Mouse (Mus musculus) embryo, embryonic 11 days (tissue): Measurements from ENCODE around the gene Ugt1a1.

Source experiments
- DNase-seq: peaks from one replicate; pipeline ENCODE4 v3.0.0-alpha.2; 2015

The Ugt1a1 gene

DNA sequence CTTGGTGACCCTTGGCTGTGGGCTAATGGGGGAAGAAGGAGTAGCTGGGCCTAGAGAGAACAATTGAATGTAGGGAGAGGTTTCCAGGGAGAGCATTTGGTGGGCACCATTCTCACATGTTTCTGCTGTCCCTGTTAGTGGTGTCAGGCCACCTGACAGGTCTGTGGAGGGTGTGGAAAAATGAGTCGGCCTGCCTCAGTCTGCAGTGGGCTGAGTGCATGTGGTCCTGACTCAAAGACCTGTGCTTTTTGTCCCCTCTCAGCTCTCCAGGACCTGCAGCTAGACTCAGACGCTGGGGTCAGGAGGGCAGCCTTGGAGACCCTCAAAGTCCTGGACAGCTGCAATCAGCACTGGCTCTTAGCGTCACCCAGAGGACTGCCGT lies 47.9 kb downstream of the Ugt1a1 start:
- DNase-seq, result peak; percentile 46

DNA sequence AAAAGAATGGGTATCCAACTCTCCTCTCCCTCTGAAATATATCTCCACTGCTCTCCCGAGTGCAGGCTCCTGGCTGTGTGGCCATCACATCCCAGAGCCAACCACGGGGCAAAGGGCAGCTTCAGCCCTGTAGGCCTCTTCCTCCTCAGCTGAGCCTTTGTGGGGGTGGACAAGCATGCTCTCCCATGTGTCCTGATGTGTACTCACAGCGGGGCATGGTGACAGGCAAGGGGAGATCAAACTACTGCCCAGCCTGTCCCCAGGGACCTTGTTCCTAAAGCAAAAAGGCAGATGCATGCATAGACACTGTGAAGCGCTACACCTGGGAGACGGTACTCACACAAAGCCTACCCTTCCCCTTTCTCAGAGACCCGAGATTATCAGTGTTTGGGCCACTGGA lies 48.4 kb downstream of the Ugt1a1 start:
- DNase-seq, result no peak

DNA sequence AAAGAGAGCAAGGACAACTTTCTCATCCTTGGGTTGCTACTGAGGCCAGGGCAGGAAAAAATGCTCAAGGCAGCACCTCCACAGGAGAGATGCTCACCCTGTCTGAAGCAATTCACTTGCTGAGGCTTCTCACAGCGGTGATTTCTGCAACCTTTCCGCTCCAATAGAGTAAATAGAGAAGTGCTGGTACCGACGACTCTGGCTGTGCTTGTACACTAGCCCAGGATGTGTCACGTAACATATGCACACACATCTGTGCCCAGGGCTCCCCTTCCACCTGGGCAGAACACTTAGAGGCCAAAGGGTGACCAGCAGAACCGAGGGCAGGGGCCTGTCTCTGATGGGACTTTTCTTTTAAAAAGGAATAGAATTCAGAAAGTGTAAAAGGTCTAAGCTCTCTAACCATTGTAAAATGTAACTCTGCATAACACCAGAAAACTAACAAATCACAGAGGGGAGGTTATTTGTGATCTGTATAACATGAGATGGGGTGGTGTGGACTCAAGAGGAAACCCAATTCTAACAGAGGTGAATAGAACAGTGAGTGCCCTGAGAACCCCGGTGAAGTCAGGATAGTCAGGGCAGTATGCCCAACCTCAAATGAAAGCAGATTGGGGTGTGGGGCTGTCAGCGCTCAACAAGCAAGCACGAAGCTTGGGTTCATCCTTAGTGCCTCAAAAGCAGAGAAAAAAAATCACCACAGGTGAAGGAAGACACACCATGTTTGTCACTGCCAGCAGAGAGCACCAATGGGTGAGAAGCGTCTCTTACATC lies 49.0 kb downstream of the Ugt1a1 start:
- no peak for DNase-seq

DNA sequence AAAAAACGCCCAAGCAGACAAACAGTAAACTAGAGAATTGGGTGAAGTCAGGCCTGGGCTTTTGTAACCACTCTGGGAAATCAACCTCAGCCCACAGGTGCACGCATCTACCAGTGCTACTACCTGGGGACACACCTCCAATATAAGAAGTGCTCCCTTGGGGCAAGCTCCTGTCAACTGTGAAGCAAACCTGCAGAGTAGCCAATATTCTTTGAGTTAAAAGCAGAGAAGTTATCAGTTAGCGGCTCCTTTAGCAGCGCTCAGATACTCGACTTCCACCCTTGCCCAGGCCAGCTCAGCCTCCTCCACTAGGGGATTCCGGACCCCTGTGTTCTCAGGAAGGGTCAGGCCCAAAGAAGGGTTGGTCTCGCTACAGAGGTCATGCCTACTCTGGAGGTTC lies 49.9 kb downstream of the Ugt1a1 start:
- DNase-seq, result no peak

DNA sequence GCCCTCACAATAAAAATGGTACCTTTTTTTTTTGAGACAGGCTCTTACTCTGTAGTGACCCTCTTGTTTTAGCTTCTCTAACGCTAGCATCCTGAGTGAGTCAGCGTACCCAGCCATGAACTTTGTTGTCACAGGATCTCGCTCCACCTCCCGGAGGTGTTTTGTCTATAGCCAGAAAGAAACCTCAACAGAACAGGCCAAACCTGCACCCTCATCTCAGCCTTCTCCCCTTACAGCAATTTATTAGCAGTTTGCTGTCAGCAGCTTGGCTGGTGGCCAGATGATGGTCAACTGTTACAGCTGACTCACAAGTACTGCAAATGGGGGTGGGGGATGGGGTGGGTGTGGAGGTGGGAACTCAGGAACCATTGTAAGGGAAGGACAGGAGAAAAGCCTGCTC lies 50.5 kb downstream of the Ugt1a1 start:
- DNase-seq, result peak; percentile 67

DNA sequence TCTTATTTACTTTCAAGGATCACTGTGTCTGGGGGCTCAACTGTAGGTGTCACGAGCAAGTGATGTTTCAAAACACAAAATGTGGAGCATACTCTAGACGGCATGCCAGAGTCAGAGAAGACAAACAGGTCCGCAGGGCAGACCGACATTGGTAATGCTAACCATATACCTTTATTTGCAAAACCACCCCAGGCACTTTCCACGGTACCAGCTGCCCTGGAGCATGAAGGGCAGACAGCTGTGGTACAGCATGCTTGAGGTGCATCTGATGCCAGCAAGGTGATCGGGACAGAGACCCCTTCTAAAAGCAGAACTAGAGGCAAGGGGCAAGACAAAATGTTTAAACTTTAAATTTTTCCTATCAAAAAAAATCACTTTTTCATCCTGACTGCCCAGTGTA lies 51.2 kb downstream of the Ugt1a1 start:
- no peak for DNase-seq

DNA sequence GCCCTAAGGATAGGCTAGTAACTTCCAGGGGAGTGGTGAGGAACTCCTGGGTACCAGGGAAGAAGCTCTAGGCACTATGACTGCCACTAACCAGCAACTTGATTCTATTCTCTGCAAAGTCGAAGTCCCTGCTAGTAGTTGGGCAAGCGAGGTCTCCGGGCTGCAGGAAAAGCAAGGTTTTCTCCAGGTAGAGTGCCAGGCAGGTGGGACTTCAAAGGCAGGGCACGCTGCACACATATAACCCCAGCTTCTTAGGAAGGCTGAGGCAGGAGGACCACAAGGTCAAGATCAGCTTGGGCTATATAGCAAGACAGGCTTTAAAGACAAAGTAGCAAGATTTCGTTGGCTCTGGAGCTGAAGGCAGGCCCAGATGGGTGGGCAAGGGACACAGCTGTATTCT lies 52.0 kb downstream of the Ugt1a1 start:
- no peak for DNase-seq

DNA sequence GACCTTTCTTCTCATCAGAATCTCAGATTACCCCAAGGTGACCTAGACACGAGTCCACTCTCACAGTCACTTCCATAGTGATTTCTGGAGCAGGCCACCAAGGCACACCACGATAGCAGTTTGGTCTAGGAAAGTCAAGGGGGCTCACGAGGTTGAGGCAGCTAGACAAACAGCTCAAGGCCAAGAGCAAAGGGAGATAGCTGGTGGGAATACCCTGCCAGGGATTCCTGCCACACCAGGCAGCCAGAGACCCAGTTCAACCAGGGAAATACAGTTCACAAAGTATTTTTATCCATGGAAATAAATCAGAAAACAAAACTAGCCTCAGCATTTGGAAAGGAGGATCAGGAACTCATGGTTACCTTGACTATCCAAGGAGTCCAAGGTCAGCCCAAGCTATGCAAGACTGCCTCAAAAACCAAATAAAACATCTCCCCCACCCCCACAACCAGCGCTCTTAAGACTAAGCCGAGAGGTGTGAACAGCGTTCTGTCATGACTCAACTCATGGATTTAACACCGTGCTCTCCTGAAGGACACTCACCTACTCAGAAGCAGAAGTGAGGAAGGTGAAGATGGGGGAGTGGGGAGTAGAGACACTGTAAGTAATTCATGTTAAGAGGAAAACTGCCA lies 52.6 kb downstream of the Ugt1a1 start:
- DNase-seq, result no peak

DNA sequence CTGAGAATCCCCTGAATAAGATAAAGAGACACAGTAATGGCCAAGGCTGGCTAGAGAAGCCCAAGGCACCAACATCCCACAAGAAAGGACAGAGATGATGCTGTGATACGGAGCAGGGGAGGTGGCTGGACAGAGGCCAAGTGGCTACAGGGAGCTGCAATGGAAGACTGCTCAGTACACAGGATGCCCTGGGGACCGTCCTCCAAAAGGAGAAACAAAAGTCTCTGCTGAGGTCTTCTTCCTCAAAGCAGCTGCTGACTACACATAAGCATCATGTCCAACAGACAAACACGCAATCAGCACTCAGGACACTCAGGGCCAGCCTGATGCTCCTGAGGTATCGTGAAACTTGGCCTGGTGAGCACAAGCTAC lies 53.1 kb downstream of the Ugt1a1 start:
- no peak for DNase-seq

DNA sequence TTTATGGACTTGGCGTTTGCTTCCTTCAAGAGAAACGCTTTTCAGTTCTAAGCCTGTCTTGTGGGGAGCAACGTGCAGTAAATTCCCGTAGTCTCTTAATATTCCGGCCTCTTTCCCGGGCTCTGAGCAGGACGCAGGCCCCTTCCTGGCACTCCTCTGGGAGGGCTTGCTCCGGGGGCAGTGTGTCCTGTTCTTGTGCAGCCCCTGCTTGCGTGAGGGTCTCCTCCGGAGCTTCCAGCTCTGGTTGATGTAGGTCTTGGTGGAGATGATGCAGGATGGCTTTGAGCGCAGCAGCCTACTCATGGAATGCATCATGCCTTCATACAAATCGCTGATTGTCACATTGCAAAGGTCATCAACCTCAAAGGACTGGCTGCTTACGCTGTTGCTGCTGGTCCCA lies 54.4 kb downstream of the Ugt1a1 start:
- DNase-seq, result no peak

DNA sequence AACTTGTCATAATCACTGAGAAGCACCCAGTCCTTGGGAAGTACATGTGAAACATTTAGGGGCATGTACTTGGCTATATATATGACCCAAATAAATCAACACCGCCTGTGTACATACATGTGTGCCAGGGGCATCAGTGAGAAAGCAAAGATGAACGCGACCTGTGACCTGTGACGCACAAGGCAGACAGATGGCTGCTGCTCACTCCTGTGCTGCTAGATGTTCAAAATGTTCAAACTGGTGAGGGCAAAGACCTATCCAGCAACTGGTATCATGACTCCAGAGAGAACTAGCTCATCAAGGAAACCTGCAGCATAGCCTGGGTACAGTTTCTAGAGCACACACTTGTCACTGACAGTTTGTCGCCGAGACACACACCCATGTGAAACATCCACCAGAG lies 55.7 kb downstream of the Ugt1a1 start:
- no peak for DNase-seq

DNA sequence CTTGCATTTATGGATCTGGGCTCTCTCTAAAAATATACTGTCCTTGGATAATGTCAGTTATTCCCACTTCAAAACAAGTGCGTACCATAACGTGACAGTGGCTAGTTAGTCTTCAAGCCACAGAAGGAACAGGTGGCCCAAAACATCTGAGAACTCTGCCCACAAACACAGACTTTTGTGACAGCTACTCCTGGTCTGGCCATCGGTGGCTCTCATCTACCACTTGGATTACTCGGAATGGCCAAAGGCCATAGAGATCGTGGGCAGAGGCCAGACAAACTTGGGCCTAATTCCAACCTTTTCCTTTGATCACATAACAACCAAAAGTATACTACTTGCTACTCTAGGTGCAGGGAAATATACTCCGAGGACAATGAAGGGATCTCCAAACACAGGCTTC lies 56.3 kb downstream of the Ugt1a1 start:
- no peak for DNase-seq
